Mouse (Mus musculus): ENCODE measurements around the gene Draxin.

DNA sequence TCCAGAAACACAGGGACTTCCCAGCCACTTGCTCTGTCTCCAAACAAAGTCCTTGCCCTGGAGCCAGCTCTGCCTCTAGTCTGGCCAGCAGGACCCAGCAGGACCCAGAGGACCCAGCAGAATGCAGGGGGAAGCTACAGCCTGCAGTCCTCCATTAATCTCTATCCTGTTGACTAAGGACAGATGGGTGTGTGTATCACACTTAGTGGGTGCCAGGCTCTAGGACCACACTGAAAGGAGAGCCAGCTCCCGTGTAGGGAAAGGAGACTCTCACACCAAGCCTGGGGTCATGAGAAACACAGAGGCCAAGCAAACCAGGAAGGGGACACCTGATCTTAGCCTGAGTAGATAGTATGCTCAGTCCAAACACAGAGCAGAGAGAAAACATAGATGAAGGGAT lies 2.3 kb downstream of the Draxin start:
- no peak for TF ChIP-seq GATA1 (IDR thresholded peaks at IDR 0.05; ENCODE audit: low read length)
- TF ChIP-seq TAL1 (IDR thresholded peaks at IDR 0.05; ENCODE audit: low read length): no peak
